Mouse (Mus musculus): ENCODE data around the gene Gm17571.

The Gm17571 gene

GRCm38 (mm10) chr9:13446703-13447285, at the start of gene Gm17571:
Gene Gm17571 (minus strand): TSS chr9:13446753.
- in situ Hi-C loops (cut with MboI; ENCODE audit: low sequenced_read_pairs): no loop called here

- in situ Hi-C loops (cut with MboI; ENCODE audit: low sequenced_read_pairs): no loop called here
Measured at GRCm38 (mm10) chr9:13495530-13495929, 49.0 kb upstream of the Gm17571 start.

DNA sequence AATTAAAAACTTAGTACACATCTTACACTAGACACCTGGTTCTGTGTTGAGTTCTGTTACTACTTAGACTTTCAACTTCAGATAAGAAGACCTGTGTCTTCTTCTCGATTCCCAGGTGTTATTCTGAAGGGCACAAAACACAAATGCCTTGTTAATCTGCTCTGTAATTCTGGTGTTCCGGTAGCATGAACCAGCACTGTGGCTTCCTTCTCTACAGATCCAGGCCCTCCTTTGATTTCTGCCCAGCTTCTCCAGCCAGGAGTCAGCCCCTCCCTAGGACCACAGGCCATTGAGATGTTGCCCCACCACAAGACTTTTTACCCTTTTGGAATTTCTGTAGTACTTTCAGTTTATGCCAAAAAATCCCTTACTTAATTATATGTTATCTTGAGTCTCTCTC, 47.2 kb upstream of the Gm17571 start:
- in situ Hi-C loops (cut with MboI; ENCODE audit: low sequenced_read_pairs): no loop called here

- in situ Hi-C loops (cut with MboI; ENCODE audit: low sequenced_read_pairs): no loop called here
Measured at GRCm38 (mm10) chr9:13492807-13493206, 46.3 kb upstream of the Gm17571 start.

GRCm38 (mm10) chr9:13491854-13492620, 45.5 kb upstream of the Gm17571 start:
- in situ Hi-C loops (cut with MboI; ENCODE audit: low sequenced_read_pairs): no loop called here

- in situ Hi-C loops (cut with MboI; ENCODE audit: low sequenced_read_pairs): no loop called here
Measured at GRCm38 (mm10) chr9:13491107-13491506, 44.6 kb upstream of the Gm17571 start.

DNA sequence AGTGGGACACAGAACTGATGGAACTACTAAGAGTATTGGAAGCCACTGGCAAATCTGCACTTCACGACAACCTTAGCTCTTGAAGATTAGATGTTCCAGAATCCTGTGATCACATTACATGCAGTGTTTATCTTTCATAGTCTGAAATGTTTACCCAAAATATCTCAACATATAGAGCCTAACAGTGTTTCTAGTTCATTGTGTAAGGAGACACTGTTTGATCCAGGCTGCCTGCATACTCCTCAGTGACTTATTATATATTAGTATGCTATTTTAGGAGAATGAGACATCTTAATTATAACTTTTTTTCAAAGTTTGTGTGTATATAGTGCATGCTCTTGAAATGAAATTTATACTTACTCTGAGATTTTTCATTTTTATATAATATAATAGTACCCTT, 39.4 kb upstream of the Gm17571 start:
- in situ Hi-C loops (cut with MboI; ENCODE audit: low sequenced_read_pairs): no loop called here

- in situ Hi-C loops (cut with MboI; ENCODE audit: low sequenced_read_pairs): no loop called here
Measured at GRCm38 (mm10) chr9:13484267-13485240, 38.0 kb upstream of the Gm17571 start.

DNA sequence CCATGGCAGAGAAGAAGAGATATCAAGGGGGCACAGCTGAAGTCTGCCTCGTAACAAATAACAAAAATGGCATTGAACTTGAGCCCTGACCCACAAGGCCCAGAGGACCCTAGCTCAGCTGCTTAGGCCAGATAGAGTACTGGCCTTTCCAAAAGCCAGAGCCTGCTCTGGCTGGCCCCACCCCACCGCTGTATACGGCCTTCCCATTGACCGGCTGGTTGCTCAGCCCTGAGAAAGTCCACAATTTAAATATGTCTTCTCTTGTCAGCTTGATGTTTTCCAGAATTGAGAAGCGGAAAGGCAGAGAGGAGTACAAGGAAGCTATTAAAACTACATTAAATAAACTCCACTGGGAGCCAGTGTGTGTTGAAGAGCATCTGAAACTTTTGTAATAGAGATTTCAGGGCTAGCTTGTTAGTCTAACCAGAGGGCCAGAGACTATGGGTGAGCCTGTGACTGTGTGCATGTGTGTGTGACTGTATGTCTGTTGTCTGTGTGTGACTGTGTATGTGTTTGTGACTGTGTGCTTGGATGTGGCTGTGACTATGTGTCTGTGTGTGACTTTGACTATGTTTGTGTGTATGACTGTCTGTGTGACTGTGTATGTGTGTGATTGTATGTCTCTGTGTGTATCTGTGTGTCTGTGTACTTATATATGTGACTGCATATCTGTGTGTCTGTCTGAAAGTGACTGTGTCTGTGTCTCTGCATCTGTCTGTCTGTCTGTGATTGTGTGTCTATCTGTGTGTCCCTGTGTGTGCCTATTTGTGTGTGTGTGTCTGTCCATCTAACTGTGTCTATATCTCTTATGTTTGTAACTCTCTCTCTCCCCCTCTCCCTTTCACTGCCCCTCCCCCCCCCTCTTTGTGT, 36.9 kb upstream of the Gm17571 start:
- in situ Hi-C loops (cut with MboI; ENCODE audit: low sequenced_read_pairs): no loop called here

DNA sequence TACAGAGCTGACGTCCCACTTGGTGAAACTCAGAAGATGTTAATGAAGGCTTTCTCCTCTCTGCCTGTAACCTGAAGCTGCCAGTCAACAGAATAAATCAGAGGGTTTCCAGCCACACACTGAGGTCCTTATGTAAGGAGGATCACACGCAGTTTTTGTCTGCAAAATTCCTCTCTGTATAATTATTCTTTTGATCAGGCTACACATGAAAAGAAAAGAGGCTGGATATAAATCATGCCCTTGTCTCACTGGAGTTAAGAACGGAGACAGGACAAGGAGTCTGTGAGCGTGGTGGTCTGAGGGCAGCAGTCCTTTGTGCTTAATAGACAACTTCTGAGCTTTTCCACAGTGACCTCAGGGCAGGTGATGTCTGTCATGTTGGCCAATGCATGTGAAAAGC, 32.7 kb upstream of the Gm17571 start:
- in situ Hi-C loops (cut with MboI; ENCODE audit: low sequenced_read_pairs): no loop called here

GRCm38 (mm10) chr9:13474951-13475350, 28.4 kb upstream of the Gm17571 start:
- in situ Hi-C loops (cut with MboI; ENCODE audit: low sequenced_read_pairs): no loop called here

DNA sequence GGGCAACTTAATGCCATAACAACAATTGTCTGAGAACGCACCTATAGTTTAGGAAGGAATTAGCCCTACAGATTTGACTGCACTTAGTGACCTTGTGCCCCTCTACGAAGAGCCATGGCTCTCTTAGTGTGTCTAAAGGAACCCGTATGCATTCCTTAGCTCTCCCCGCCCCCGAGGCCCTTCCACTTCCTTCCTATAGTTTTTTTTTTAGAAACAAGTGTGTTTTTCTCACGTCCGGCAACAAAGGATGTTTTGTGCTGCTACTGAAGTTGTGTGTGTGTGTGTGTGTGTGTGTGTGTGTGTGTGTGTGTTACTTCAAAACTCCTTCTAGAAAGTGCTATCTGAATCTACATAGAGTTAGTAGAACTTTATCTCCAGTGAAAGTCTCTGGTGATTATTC, 23.5 kb upstream of the Gm17571 start:
- in situ Hi-C loops (cut with MboI; ENCODE audit: low sequenced_read_pairs): no loop called here

DNA sequence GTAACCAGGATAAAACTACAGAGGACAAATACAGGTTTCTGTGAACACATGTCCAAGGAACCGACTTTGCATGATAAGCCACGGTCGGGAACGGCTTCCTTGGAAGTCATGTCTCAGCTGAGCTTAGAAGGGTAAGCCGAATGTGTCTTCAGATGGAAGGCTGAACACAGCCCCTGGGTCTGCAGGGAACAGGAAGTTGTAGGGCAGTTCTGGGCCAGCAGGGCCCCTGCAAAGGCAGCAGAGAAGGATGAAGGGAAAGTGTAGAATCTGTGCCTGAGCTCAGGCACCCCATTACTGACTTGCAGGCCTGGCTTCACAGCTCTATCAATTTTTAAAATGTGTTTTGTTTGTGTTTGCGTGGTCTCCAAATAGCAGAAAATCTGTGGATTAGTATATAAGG, 22.2 kb upstream of the Gm17571 start:
- in situ Hi-C loops (cut with MboI; ENCODE audit: low sequenced_read_pairs): no loop called here

GRCm38 (mm10) chr9:13467745-13468144, 21.2 kb upstream of the Gm17571 start:
- in situ Hi-C loops (cut with MboI; ENCODE audit: low sequenced_read_pairs): no loop called here

DNA sequence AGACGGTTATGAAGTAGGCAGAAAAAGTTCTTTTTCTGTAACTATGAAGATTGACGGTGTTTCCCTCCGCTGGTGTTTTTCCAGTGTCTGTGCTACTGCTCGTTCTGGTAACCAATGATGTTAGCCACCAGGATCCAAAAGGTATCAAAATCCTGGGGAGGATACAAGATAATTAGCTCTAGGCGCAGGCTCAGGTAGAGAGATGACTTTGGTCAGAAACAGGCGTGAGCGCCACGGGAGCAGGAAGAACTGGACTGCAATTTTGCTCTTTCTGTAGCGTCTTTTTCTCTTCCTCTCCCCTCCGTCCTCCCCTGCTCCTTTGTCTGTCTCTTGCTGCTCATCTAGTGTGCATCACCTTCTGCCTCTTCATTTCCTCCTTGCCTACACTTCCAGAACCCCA, 20.3 kb upstream of the Gm17571 start:
- in situ Hi-C loops (cut with MboI; ENCODE audit: low sequenced_read_pairs): no loop called here

GRCm38 (mm10) chr9:13466351-13466750, 19.8 kb upstream of the Gm17571 start:
- in situ Hi-C loops (cut with MboI; ENCODE audit: low sequenced_read_pairs): no loop called here

DNA sequence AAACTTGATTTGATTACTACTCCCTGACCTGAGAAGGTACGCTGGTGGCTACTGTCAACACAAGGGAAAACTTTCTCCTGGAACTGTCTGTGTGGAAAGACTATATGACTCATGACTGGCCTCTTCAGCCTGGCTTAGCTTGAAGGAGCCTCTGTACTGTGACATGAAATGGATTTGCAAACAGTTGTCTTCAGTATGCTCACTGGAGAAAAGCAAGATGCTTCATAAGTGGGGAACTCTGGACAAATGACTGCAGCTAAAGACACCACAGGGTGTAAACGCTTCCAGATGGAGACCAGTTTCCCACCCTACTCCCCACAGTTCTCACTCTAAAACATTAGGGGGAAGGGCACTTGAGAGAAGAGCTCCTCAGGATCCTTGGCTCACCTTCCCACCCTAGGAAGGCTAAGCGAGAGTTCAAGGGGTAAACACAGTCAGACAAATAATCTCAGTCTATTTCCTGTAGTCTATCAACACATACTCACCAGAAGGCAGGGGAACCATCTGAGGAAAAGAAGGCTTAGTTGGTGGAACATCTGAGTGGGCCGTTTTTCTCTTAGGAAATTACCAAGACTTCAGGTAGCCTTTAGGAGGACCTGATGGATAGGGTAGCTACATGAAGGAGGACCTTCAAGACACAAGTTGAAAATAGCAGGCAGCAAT, 18.9 kb upstream of the Gm17571 start:
- in situ Hi-C loops (cut with MboI; ENCODE audit: low sequenced_read_pairs): no loop called here

DNA sequence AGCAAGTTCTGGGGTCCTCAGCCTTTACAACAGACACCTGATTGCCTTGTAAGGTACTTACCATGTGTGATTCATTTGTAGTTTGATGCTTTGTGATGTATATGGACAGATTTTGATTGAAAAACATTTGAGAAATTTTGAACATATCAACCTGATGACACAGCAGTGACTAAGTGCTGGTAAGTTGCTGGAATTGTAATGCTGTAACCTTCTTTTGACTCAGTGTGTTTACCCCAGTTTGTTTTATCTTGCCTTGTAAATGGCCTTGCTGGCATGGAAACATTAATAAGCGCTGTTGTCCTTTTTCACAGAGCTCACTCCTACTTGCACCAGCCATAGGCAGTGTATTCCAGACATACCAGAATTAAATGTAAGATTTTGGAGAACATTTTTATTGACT, 14.4 kb upstream of the Gm17571 start:
- in situ Hi-C loops (cut with MboI; ENCODE audit: low sequenced_read_pairs): no loop called here

DNA sequence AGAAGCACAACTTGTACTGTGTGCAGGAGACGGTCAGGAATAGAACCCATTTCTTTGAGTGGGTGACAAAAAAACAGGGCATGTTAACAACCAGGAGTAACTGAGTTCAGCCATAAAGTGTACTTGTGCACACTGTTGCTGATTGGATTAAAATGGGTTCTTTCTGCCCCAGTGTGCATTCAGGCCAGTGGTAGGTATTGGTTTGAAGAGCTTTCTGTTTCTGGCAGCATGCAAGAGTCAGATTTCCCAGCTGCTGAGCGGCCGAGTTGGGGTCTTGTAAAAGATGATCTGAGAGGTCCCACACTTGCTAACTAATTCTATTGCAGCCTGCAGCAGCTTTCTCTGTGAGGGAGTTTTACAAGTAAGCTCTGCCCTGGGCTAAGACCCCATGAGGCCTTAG, 13.5 kb upstream of the Gm17571 start:
- in situ Hi-C loops (cut with MboI; ENCODE audit: low sequenced_read_pairs): no loop called here

GRCm38 (mm10) chr9:13459371-13459770, 12.8 kb upstream of the Gm17571 start:
- in situ Hi-C loops (cut with MboI; ENCODE audit: low sequenced_read_pairs): no loop called here
